Mouse (Mus musculus) frontal cortex, postnatal 36 days (tissue): Measurements from ENCODE around the gene Cgas.
A peak's percentile ranks its signal among the peaks of the same experiment; 100 is the strongest.

Experiments used
- DNase-seq, 2 experiments: peaks; one replicate each; pipeline ENCODE4 v3.0.0; 2022; ENCODE audit warnings: low spot score in 2 of 2

Gene Cgas

DNA sequence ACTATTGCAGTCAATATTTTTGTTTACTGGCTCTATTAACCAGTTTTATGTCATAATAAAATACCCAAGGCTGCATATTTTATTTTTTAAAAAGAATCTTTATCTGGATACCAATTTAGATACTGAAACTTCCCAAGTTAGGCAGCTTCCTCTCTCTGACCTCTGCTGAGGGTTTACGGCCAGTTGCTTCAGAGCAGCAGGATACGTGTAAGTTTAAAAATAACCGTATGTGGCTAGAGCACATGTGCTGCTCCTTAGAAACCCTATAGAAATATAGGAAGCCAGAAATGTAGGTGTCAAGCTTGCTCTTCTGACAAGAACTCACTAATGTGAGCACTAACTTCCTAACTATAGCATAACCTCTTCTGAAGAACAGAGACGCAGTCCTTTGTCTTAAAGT lies 20.3 kb upstream of the Cgas start:
- no peak for DNase-seq

DNA sequence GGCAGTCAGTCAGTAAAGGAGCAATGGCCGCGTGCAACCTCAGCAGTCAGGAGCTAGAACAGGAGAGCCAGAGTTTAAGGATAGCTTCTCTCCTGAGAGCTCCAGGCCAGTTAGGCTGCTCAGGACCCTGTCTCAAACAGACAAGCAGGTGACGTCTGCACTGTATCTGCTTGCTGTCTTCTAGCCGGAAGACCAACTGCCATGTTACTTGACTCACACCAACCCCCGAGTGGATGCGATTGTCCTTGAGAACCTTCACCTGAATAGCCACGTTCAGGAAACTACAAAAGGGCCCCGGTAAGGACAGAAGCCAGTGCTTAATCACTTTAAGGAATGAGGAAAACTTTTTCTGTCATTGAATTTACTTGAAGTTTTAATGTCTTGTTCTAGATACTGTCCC lies 14.0 kb upstream of the Cgas start:
- no peak for DNase-seq

DNA sequence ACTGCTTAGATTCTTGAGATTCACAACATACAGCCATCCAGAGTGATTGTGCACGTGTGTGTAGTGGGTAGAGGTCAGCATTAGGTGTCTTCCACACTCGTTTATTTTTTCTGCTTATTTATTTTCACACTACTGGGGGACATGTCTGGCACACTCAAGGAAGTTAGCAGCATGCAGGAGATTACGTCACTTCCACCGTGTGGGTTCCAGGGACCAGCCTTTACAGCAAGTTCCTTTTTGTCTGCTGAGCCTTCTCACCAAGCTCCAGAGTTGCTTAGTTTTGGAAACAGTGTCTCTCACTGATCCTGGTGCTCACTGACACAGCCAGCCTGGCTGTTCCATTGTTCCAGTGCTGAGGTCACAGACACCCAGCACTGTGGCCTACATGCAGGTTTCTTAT lies 8.3 kb upstream of the Cgas start:
- DNase-seq, result no peak

DNA sequence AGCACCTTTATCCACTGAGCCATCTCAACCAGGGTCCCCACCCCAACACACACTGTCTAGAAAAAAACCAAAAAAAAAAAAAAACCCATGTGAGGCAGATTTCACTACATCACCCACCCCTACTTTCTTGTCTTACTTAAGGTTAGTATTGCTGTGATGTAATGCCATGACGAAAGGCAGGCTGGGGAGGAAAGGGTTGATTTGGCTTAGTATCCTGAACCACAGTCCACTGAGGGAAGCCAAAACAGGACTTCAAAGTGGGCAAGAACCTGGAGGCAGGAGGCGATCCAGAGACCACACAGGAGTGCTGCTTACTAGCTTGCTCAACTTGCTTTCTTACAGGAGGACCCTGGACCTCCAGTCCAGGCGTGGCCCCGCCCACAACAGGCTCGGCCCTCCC lies 7.4 kb upstream of the Cgas start:
- no peak for DNase-seq

DNA sequence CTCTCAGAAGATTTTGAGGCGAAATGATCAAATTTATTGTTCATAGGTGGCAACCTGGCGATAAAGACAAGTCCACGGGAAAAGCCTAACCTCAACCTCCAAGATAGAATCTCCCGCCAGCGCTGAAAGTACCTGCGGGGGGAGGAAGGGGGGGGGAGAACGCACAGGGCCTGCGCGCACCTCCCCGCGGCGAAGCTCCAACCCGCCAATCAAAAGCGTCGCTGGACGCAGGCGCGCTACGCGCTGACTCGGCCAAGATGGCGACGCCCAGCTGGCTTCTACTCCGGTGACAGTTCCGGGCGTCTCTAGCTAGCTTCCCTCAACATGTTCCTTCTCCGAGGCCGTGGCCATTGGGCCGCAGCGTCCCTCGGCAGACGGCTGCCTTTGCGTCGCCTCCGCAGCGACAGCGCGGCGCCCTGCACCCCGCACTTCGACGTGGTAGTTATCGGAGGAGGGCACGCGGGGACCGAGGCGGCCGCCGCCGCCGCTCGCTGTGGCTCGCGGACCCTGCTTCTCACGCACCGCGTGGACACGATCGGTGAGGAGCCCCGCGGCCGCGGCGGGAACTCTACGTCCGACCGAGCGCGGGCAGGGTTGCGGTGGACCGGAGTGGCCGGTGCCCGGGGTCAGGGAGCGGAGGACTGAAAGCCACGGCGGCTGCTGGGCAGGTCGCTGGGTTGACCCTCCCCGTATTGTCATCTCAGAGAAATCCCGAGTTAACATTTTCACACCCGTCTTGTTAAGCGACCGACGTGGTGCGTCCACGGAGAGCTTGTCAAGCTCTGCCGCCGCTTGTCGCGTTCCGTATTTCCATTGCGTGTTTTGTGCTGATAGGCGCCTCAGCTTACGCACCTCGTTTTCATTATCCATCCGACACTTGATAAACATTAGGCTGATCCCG lies 5.2 kb upstream of the Cgas start, which contains the start of the genes Mto1 and Gm17324:
Gene Mto1 (plus strand): TSS at position 236 of the 901 bp plus-strand sequence.
Gene Gm17324 (minus strand): TSS at position 814 of the 901 bp plus-strand sequence.
- DNase-seq, result peak; percentile 87 to 89

DNA sequence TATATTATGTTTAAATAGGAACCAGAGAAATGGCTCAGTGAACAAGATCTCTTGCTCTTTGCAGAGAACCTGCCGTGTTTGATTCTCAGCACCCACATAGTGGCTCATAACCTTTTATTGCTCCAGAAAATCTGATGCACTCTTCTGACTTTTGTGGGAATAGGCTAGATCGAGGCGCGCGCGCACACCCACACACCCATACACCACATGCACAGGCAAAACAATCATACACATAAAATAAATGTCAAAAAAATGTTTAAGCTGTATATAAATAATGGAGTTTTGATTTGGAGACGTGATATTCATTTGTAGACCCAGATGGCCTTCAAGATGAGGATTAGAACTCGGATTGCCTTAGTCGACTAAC lies 4.6 kb upstream of the Cgas start:
- no peak for DNase-seq

DNA sequence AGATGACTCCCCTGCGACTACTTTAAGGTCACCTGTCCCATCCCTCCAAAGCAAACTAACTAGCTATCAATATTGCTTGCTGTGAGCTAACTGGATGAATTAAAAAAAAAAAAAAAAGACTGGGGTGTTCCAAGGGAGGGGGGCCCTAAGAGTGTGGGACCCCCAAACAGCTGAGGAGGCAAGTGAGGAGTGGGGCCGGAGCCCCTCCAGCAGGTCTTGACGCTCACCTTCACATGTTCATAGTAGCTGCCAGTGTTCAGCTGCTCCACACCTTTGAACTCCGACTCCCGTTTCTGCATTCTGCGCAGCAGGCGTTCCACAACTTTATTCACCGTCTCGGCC lies 829 bp downstream of the Cgas start:
- DNase-seq, result no peak

DNA sequence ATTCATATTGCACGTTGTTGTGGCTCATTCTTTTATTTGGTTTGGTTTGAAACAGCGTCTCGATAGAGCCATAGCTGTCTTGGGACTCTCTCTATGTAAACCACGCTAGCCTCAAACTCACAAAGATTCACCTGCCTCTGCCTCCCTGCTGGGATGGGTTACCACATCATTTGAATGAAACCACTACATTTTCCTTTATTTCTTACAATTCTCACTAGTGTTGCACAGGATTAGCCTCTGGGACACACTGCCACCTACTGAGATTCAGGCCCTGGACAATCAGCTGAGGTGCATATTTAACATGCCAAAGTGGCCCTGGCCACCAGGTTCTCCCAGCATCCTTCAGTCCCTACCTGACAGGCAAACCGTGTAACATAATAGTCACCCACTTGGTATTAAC lies 3.6 kb downstream of the Cgas start:
- no peak for DNase-seq

DNA sequence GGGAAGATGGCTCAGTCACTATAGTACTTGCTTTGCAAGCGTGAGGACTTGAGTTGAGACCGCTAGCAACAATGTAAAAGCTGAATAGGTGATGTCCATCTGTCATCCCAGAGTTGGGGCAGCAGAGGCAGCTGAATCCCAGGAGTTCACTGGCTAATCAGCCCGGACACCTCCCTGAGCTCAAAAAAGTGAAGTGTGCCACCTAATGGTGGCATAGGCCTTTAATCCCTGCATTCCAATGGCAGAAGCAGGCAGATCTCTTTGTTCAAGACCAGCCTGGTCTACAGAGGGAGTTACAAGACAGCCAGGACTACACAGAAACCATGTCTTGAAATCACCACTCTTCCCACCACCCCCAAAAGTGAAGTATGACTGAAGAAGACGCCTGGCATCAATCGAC lies 10.6 kb downstream of the Cgas start:
- no peak for DNase-seq

DNA sequence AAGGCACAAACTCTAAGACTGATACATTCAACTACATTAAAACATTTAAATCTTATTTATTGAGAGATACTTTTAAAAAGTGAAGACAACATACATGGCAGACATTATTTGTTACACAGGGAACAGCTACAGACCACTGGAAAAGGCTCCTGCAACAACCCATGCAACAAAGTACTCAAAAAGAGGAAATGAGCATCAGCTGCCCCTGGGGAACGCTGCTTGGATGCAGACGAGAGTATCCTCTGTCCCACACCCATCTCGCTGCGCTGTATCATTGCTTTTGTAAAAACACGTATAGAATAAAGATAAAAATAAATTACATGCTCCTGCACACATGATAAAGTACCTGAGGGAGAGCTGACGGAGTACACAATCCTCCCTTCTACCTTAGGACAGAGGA lies 12.6 kb downstream of the Cgas start:
- DNase-seq, result no peak

DNA sequence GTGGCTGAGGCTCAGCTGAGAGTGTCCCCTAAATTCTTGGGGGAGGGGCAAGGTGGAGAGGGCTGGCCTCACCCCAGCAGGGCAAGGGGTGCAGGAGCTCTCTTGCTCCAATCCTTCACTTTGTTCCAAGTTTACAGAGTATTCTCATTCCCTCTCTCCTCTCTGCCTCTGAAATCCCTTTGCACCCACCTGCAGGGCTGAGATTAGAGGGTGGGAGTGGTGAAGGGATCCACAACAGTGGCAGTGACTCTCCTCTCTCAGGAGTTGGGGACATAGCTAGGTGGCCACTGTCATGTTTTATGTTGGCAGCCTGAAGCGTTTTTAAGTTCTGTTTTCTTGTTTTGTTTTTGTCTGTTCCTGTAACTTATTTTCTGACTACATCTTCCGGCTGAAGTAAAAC lies 13.5 kb downstream of the Cgas start:
- DNase-seq, result no peak

GRCm38 (mm10) chr9:78428870-78429432 lies 14.1 kb downstream of the Cgas start:
- DNase-seq, result no peak

- DNase-seq, result no peak
These were observed 14.9 kb downstream of the Cgas start for GRCm38 (mm10) chr9:78428185-78428584.

GRCm38 (mm10) chr9:78427362-78427781 lies 15.7 kb downstream of the Cgas start:
- DNase-seq, result no peak

DNA sequence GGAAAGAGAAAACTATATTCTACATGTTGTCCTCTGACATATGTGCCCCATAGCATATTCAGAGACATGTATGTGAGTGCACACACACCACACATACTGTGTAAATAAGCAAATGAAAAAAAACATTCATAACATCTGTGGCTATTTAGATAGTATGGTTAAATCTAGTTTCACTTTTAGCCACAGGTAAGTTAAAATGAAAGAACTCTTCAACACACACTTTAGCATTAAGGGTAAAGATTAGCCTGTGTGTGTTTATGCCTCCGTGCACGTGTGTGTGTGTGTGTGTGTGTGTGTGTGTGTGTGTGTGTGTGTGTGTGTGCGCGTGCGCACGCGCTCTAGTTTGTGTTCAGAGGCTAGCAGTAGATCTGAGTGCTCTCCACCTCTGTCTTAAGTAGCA lies 41.4 kb downstream of the Cgas start:
- DNase-seq, result no peak

DNA sequence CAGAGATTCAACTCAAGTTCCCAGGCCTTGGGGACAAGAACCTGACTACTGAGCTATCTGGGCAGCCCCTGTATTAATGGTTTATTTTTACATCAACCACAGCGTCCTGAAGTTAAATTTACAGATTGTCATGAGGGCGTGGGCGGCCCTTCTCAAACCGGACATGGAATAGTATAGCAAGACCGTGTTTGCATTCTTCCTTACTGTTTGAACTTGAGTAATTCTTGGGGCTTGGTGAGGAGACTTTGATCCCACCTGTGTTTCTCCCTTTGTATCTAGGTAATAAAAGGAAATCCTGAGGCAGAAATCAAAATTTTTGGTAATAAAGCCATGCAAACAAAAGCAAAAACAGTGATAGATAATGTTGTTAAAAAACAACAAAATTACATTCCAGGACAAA lies 42.5 kb downstream of the Cgas start:
- DNase-seq, result no peak

GRCm38 (mm10) chr9:78396517-78396916 lies 46.5 kb downstream of the Cgas start:
- no peak for DNase-seq

DNA sequence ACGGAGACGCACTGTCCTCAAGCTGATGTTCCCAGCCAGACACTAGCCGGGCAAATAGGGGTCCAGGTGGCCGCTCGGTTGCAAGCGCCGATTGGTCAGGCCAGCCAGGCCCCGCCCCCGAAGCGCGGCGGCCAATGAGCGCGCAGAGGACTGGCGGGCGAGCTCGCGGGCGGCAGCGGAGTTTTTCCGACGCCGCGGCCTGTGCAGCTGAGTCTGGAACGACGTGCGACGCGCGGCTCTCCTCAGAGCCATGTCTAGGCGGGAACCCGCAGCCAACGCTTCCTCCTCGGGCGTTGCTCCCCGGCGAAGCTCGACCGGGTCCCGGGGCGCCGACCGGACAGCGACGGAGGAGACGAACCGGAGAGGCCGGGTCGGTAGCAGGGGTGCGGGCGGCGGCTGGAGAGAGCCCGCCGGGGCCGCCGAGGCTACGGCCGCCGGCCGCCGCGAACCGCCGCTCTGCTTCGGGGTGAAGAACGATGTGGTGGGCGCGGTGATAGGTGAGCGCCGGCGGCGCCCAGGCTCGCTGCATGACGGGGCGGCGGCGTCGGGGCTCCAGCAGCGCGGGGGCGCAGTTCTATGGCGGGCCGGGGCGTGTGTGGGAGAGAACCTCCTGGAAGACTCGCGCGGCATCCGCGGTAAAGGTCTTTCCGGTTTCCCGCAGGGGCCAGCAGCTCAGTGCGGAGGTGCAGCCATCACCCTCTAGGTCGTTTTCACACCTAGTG lies 47.2 kb downstream of the Cgas start, which contains the start of gene Ddx43:
Gene Ddx43 (plus strand): TSS at position 148 of the 722 bp plus-strand sequence.
- peak; percentile 9 to 16 for DNase-seq

DNA sequence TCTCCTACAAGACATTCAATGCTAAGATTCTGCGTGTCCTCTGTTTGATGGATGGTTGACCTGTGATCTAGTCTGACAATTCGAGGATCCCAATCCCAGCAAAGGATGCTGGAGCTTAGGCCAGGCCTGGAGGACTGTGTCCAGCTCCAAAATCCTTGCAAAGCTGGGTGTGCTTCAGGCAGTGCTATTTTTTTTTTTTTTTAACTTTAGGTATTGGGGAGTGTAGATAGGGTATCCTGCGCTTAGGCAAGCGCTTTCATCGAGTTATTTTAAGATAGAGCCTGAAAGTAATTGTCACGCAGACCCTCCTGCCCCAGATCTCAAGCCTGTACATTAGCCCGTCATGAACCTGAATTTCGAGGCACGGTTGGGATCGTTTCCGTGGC lies 47.8 kb downstream of the Cgas start:
- DNase-seq, result no peak

DNA sequence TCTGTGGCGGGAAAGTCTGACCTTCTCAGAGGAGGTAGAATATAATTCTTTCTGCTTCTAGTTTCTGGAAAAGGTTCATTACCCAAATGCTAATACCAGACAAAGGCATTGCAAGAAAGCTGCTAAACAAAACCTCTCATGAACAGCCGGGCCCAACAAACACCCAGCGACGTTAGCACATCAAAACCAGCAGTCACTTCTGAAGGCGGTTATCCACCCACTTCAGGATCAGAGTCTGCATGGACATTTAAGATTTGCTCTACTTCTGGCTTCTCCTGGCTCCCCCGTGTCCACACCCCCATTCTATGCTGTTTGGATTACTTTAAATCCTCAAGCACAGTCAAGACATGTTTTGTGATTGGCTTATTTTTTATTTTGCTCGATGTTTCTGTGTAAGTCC lies 48.4 kb downstream of the Cgas start:
- peak in 1 of 2 experiments; percentile 7 for DNase-seq

GRCm38 (mm10) chr9:78393741-78394140 lies 49.3 kb downstream of the Cgas start:
- DNase-seq, result no peak

GRCm38 (mm10) chr9:78389981-78390380 lies 53.1 kb downstream of the Cgas start:
- DNase-seq, result no peak

- DNase-seq, result no peak
These were observed 56.1 kb downstream of the Cgas start for GRCm38 (mm10) chr9:78386947-78387346.
